Mouse (Mus musculus): ENCODE measurements at regions not wholly inside any gene's neighbourhood (a gene's known extent, or its start where the extent isn't known, plus 50 kb on each side); places are given as distances from the start of the nearest gene placed in this dataset.

DNA sequence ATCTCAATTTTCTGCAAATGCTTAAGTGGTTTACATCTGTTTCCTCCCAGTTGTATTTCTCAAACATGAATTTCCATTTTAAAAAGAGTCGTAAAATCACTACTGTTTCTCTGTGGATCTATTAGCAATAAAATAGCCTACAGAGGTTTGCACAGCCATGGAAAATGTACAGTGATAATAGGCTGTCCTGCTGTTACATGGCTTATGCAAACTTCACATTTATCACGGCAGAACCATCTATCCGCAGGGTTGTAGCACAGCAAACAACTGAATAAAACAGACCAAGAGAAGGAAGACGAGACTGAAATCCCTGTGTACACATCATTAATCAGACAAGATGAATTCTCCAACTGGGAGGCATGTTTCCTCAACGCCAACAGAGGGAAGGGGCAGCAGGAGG is 222.1 kb downstream of the Skap2 start:
- Histone ChIP-seq H3K79me2 (ENCODE audit: control insufficient read depth, insufficient read depth) (no peaks in the 10 kb centered on the region), H3ac (ENCODE audit: control insufficient read depth, insufficient read length) (no peak overlapping the region), H3K36me3 (ENCODE audit: control insufficient read depth, insufficient read depth) (no peaks in the 10 kb centered on the region), H3K27me3 (ENCODE audit: control insufficient read depth, insufficient read depth, insufficient read length) (peaks cover 20% of the 10 kb centered on the region), H3K4me3 (no peak overlapping the region), H3K4me2 (ENCODE audit: low read depth) (no peak overlapping the region)
- TF ChIP-seq CEBPB (IDR thresholded peaks at IDR 0.05; ENCODE audit: insufficient read depth, poor library complexity, severe bottlenecking) (no peak), TCF3 (IDR thresholded peaks at IDR 0.05; ENCODE audit: insufficient read length, low read depth) (no peak), TCF12 (IDR thresholded peaks at IDR 0.05; ENCODE audit: insufficient read depth, poor library complexity, severe bottlenecking) (no peak), MYOG (IDR thresholded peaks at IDR 0.05; ENCODE audit: control insufficient read depth in 1 of 3, insufficient read depth in 1 of 3, insufficient read length in 2 of 3, low read depth in 2 of 3) (no peak), USF1 (IDR thresholded peaks at IDR 0.05; ENCODE audit: low read depth) (no peak), POLR2AphosphoS2 (IDR thresholded peaks at IDR 0.05; ENCODE audit: insufficient read length, low read depth) (no peak), POLR2A (IDR thresholded peaks at IDR 0.05; ENCODE audit: insufficient read length, low read depth) (no peak), MYOD1 (IDR thresholded peaks at IDR 0.05; ENCODE audit: control insufficient read depth in 1 of 3, insufficient read length in 2 of 3, low read depth in 2 of 3) (no peak), SRF (IDR thresholded peaks at IDR 0.05; ENCODE audit: control insufficient read depth, insufficient read length, low read depth) (no peak), MAX (IDR thresholded peaks at IDR 0.05; ENCODE audit: low read depth) (no peak), REST (IDR thresholded peaks at IDR 0.05; ENCODE audit: insufficient read depth, insufficient read length) (no peak), E2F4 (IDR thresholded peaks at IDR 0.05; ENCODE audit: insufficient read depth) (no peak)

DNA sequence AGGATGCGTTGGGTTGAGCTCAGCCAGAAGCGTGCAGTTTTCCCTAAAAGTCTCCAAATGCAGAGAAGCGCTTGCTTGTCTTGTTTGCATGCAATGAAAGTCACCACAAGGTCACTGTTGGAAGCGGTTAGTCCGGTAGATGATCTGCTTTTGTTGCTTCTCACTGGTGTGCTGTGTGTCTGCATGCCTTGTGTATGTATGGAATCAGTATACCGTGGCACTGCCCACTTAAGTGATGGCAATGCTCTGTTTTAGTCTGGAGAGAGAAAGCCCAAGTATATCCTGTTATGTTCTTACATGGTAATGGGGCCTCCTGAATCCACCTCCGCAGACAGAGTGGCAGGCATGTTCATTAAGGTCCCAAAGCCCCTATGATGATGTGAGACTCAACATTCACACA is 221.7 kb downstream of the Skap2 start:
- Histone ChIP-seq H3K36me3 (ENCODE audit: control insufficient read depth, insufficient read depth) (no peaks in the 10 kb centered on the region), H3K4me3 (no peak overlapping the region), H3K27me3 (ENCODE audit: control insufficient read depth, insufficient read depth, insufficient read length) (peaks cover 20% of the 10 kb centered on the region), H3K79me2 (ENCODE audit: control insufficient read depth, insufficient read depth) (no peaks in the 10 kb centered on the region), H3ac (ENCODE audit: control insufficient read depth, insufficient read length) (no peak overlapping the region), H3K4me2 (ENCODE audit: low read depth) (no peak overlapping the region)
- TF ChIP-seq TCF3 (IDR thresholded peaks at IDR 0.05; ENCODE audit: insufficient read length, low read depth) (no peak), POLR2AphosphoS2 (IDR thresholded peaks at IDR 0.05; ENCODE audit: insufficient read length, low read depth) (no peak), MAX (IDR thresholded peaks at IDR 0.05; ENCODE audit: low read depth) (no peak), REST (IDR thresholded peaks at IDR 0.05; ENCODE audit: insufficient read depth, insufficient read length) (no peak), E2F4 (IDR thresholded peaks at IDR 0.05; ENCODE audit: insufficient read depth) (no peak), CEBPB (IDR thresholded peaks at IDR 0.05; ENCODE audit: insufficient read depth, poor library complexity, severe bottlenecking) (no peak), POLR2A (IDR thresholded peaks at IDR 0.05; ENCODE audit: insufficient read length, low read depth) (no peak)

GRCm38 (mm10) chr6:51795300-51795699 is 217.0 kb downstream of the Skap2 start:
- Histone ChIP-seq H3K27me3 (ENCODE audit: control insufficient read depth, insufficient read depth, insufficient read length) (peaks cover 22% of the 10 kb centered on the region), H3K4me3 (no peak overlapping the region), H3K79me2 (ENCODE audit: control insufficient read depth, insufficient read depth) (no peaks in the 10 kb centered on the region), H3K4me2 (ENCODE audit: low read depth) (no peak overlapping the region), H3K36me3 (ENCODE audit: control insufficient read depth, insufficient read depth) (no peaks in the 10 kb centered on the region), H3ac (ENCODE audit: control insufficient read depth, insufficient read length) (no peak overlapping the region)
- TF ChIP-seq TCF12 (IDR thresholded peaks at IDR 0.05; ENCODE audit: insufficient read depth, poor library complexity, severe bottlenecking) (no peak), E2F4 (IDR thresholded peaks at IDR 0.05; ENCODE audit: insufficient read depth) (no peak), POLR2AphosphoS2 (IDR thresholded peaks at IDR 0.05; ENCODE audit: insufficient read length, low read depth) (no peak)

DNA sequence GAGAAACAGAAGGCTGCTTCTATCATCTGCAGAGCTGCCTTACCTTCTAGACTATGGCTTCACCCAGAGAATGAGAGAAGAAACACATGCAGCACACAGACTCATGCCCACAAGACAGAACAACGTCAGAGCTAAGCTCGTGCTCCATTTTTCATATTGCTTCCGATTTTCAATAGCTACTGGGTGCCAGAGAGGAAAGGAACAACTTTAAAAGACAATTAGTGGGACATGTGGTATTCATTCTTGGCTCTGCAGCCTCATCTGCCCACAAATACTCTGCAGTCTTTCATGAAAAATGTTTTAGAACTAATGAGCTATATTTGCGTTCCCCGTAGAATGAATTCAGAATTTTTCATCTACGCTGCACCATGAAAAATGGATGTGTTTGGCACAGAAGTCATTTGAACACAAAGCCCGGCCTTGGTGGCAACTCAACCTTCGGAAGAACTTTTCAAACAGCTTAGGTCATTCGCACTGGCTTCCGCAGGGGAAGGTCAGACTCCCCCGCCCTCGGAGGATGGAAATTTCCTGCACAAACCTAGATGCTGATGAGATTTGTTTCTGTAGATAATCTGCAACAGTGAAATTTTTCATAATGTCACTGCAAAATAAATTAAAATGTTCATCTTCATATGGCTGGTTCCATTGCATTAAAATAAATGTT is 213.6 kb downstream of the Skap2 start:
- Histone ChIP-seq H3K4me2 (ENCODE audit: low read depth) (no peak overlapping the region), H3K4me3 (no peak overlapping the region), H3K36me3 (ENCODE audit: control insufficient read depth, insufficient read depth) (no peaks in the 10 kb centered on the region), H3K27me3 (ENCODE audit: control insufficient read depth, insufficient read depth, insufficient read length) (peaks cover 7% of the 10 kb centered on the region), H3ac (ENCODE audit: control insufficient read depth, insufficient read length) (no peak overlapping the region), H3K79me2 (ENCODE audit: control insufficient read depth, insufficient read depth) (no peaks in the 10 kb centered on the region)
- TF ChIP-seq E2F4 (IDR thresholded peaks at IDR 0.05; ENCODE audit: insufficient read depth) (no peak), MYOD1 (IDR thresholded peaks at IDR 0.05; ENCODE audit: control insufficient read depth in 1 of 3, insufficient read length in 2 of 3, low read depth in 2 of 3) (no peak), MYOG (IDR thresholded peaks at IDR 0.05; ENCODE audit: control insufficient read depth in 1 of 3, insufficient read depth in 1 of 3, insufficient read length in 2 of 3, low read depth in 2 of 3) (no peak), USF1 (IDR thresholded peaks at IDR 0.05; ENCODE audit: low read depth) (no peak), CEBPB (IDR thresholded peaks at IDR 0.05; ENCODE audit: insufficient read depth, poor library complexity, severe bottlenecking) (no peak), POLR2A (IDR thresholded peaks at IDR 0.05; ENCODE audit: insufficient read length, low read depth) (no peak), TCF12 (IDR thresholded peaks at IDR 0.05; ENCODE audit: insufficient read depth, poor library complexity, severe bottlenecking) (no peak), MAX (IDR thresholded peaks at IDR 0.05; ENCODE audit: low read depth) (no peak), REST (IDR thresholded peaks at IDR 0.05; ENCODE audit: insufficient read depth, insufficient read length) (no peak), TCF3 (IDR thresholded peaks at IDR 0.05; ENCODE audit: insufficient read length, low read depth) (no peak), SRF (IDR thresholded peaks at IDR 0.05; ENCODE audit: control insufficient read depth, insufficient read length, low read depth) (no peak), POLR2AphosphoS2 (IDR thresholded peaks at IDR 0.05; ENCODE audit: insufficient read length, low read depth) (no peak)

DNA sequence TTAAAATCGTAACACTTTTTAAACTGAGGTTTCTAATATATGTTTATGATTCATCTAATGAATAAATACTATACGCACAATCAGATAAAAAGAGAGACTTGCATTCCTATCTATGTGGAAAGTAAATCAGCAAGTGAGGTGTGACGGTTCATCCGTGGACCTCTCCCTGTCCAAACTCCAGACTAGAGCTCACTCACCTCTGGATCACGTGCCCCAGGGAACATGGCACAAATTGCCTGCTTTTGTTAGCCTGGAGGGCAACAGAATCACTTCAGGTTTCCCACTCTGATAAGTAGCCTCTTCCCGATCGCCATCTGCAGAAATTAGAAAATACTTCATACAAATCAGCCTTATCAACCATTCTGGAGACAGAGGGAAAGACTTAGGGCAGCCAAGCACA is 206.7 kb downstream of the Skap2 start:
- no peak for TF ChIP-seq CEBPB (IDR thresholded peaks at IDR 0.05; ENCODE audit: insufficient read depth, poor library complexity, severe bottlenecking)
- TF ChIP-seq TCF3 (IDR thresholded peaks at IDR 0.05; ENCODE audit: insufficient read length, low read depth) = no peak
- no peak for TF ChIP-seq MYOG (IDR thresholded peaks at IDR 0.05; ENCODE audit: control insufficient read depth in 1 of 3, insufficient read depth in 1 of 3, insufficient read length in 2 of 3, low read depth in 2 of 3)
- Histone ChIP-seq H3K79me2 (ENCODE audit: control insufficient read depth, insufficient read depth) (no peaks in the 10 kb centered on the region), H3K4me2 (ENCODE audit: low read depth) (no peak overlapping the region), H3K4me3 (no peak overlapping the region), H3K27me3 (ENCODE audit: control insufficient read depth, insufficient read depth, insufficient read length) (peaks cover 22% of the 10 kb centered on the region), H3ac (ENCODE audit: control insufficient read depth, insufficient read length) (no peak overlapping the region), H3K36me3 (ENCODE audit: control insufficient read depth, insufficient read depth) (no peaks in the 10 kb centered on the region)

Data from myocyte (in vitro differentiated cells).